Mouse (Mus musculus): ENCODE measurements at regions not wholly inside any gene's neighbourhood (a gene's known extent, or its start where the extent isn't known, plus 50 kb on each side); places are given as distances from the start of the nearest gene placed in this dataset.

DNA sequence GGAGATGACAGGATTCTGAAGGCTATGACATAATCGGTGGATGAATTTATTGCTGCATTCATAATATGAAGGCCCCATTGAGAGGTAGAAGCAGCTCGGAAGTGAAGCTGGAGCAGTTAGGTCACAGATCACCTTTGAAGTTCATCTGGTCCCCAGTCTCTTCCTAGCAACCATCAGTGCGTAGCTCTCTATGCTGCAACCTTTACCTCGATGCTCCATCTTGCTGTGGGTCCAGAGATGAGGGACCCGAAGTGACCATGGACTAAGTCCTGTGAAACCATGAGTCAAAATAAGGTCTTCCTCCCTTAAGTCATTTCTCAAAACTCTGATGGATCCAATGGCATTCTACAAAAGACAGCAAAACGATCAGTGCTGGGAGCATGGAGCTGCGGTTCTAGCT lies 196.2 kb downstream of the 3100002H09Rik start:
- dilution Hi-C loops (cut with MboI; ENCODE audit: extremely low pct_ligation_motif_present, extremely low pct_unique_long_range_greater_than_20kb, low sequenced_read_pairs), result no loop called here
- Histone ChIP-seq H3K79me2 (replicated peaks; ENCODE audit: control insufficient read depth, extremely low read depth, insufficient read depth, poor library complexity, severe bottlenecking) (no peaks in the 10 kb centered on the region), H3K4me3 (replicated peaks in 1 of 3; ENCODE audit: low read depth in 2 of 3, low read length in 2 of 3, poor library complexity in 1 of 3) (no peak overlapping the region)

GRCm38 (mm10) chr4:124409279-124409678 lies 201.3 kb downstream of the 3100002H09Rik start:
- DNase-seq (ENCODE audit: extremely low read depth), result no peak
- Histone ChIP-seq H3K9me3 (replicated peaks; ENCODE audit: low read length) (peaks cover 2% of the 10 kb centered on the region), H3K27ac (ENCODE audit: insufficient read depth, low read depth) (no peak overlapping the region), H3K36me3 (replicated peaks in 1 of 2; ENCODE audit: control insufficient read depth in 1 of 2, insufficient read depth in 1 of 2, low read length in 1 of 2) (no peaks in the 10 kb centered on the region), H3K4me1 (ENCODE audit: control insufficient read depth in 1 of 2, insufficient read depth in 2 of 2) (no peaks in the 10 kb centered on the region), H3K27me3 (replicated peaks) (peaks cover 70% of the 10 kb centered on the region), H3K79me2 (replicated peaks; ENCODE audit: control insufficient read depth, extremely low read depth, insufficient read depth, poor library complexity, severe bottlenecking) (no peaks in the 10 kb centered on the region), H3K9ac (ENCODE audit: insufficient read depth, low read depth) (no peak overlapping the region), H3K4me3 (replicated peaks in 1 of 3; ENCODE audit: low read depth in 2 of 3, low read length in 2 of 3, poor library complexity in 1 of 3) (no peak overlapping the region), H3K4me2 (ENCODE audit: insufficient read depth, low read depth, poor library complexity, severe bottlenecking) (no peak overlapping the region)
- dilution Hi-C loops (cut with MboI; ENCODE audit: extremely low pct_ligation_motif_present, extremely low pct_unique_long_range_greater_than_20kb, low sequenced_read_pairs) (no loop called here), in situ Hi-C loops (cut with MboI; ENCODE audit: low pct_ligation_motif_present, low pct_unique_long_range_greater_than_20kb, low sequenced_read_pairs) (no loop called here)
- TF ChIP-seq USF2 (conservative IDR thresholded peaks at IDR 0.05; ENCODE audit: low read depth, low read length) (no peak), RAD21 (IDR thresholded peaks at IDR 0.05; ENCODE audit: low read depth, low read length) (no peak), MEF2A (IDR thresholded peaks at IDR 0.05; ENCODE audit: borderline replicate concordance, low read depth, low read length) (no peak), POLR2A (IDR thresholded peaks at IDR 0.05; ENCODE audit: low read depth, low read length) (no peak), POLR2AphosphoS2 (IDR thresholded peaks at IDR 0.05; ENCODE audit: low read depth, low read length) (no peak), CTCF (conservative IDR thresholded peaks at IDR 0.05 in 1 of 2, IDR thresholded peaks at IDR 0.05 in 1 of 2; ENCODE audit: low read depth in 2 of 2, low read length in 2 of 2) (no peak), ZMIZ1 (IDR thresholded peaks at IDR 0.05; ENCODE audit: low read depth, low read length) (no peak), SMC3 (IDR thresholded peaks at IDR 0.05; ENCODE audit: low read depth, low read length) (no peak), CHD1 (IDR thresholded peaks at IDR 0.05; ENCODE audit: low read depth, low read length) (no peak), HCFC1 (IDR thresholded peaks at IDR 0.05; ENCODE audit: low read depth, low read length) (no peak), RCOR1 (conservative IDR thresholded peaks at IDR 0.05; ENCODE audit: low read depth, low read length) (no peak), ETS1 (conservative IDR thresholded peaks at IDR 0.05; ENCODE audit: low read depth, low read length) (no peak), TCF12 (IDR thresholded peaks at IDR 0.05; ENCODE audit: low read depth, low read length) (no peak)

More for the DNA sequence above, 196.2 kb downstream of the 3100002H09Rik start:
- no peaks in the 10 kb centered on the region for H3K4me1 ChIP-seq (ENCODE audit: control insufficient read depth in 1 of 2, insufficient read depth in 2 of 2)
- TF ChIP-seq POLR2A (IDR thresholded peaks at IDR 0.05; ENCODE audit: low read depth, low read length), result no peak
- TF ChIP-seq CHD1 (IDR thresholded peaks at IDR 0.05; ENCODE audit: low read depth, low read length), result no peak
- TF ChIP-seq JUND (conservative IDR thresholded peaks at IDR 0.05; ENCODE audit: low read depth, low read length), result no peak
- TF ChIP-seq MXI1 (IDR thresholded peaks at IDR 0.05; ENCODE audit: low read depth, low read length), result no peak
- TF ChIP-seq IRF4 (IDR thresholded peaks at IDR 0.05; ENCODE audit: low read depth, low read length), result no peak
- TF ChIP-seq CHD2 (IDR thresholded peaks at IDR 0.05; ENCODE audit: low read length), result no peak
- TF ChIP-seq JUN (IDR thresholded peaks at IDR 0.05; ENCODE audit: insufficient read depth, low read depth, low read length), result no peak
- TF ChIP-seq ZC3H11A (IDR thresholded peaks at IDR 0.05; ENCODE audit: low read depth, low read length), result no peak
- TF ChIP-seq MAZ (IDR thresholded peaks at IDR 0.05; ENCODE audit: low read depth, low read length), result no peak
- TF ChIP-seq NELFE (IDR thresholded peaks at IDR 0.05; ENCODE audit: low read depth, low read length), result no peak
- TF ChIP-seq TBP (conservative IDR thresholded peaks at IDR 0.05; ENCODE audit: low read depth, low read length), result no peak
- TF ChIP-seq USF2 (conservative IDR thresholded peaks at IDR 0.05; ENCODE audit: low read depth, low read length), result no peak
- no peak for TF ChIP-seq BHLHE40 (IDR thresholded peaks at IDR 0.05; ENCODE audit: low read depth, low read length)
- TF ChIP-seq MAFK (IDR thresholded peaks at IDR 0.05; ENCODE audit: insufficient replicate concordance, low read length), result no peak
- no peak for TF ChIP-seq ETS1 (conservative IDR thresholded peaks at IDR 0.05; ENCODE audit: low read depth, low read length)
- no peak for TF ChIP-seq MYC (IDR thresholded peaks at IDR 0.05; ENCODE audit: low read depth, low read length)
- in situ Hi-C loops (cut with MboI; ENCODE audit: low pct_ligation_motif_present, low pct_unique_long_range_greater_than_20kb, low sequenced_read_pairs), result no loop called here
- no peaks in the 10 kb centered on the region for H3K36me3 ChIP-seq (replicated peaks in 1 of 2; ENCODE audit: control insufficient read depth in 1 of 2, insufficient read depth in 1 of 2, low read length in 1 of 2)
- no peak overlapping the region for H3K4me2 ChIP-seq (ENCODE audit: insufficient read depth, low read depth, poor library complexity, severe bottlenecking)
- H3K9me3 ChIP-seq (replicated peaks; ENCODE audit: low read length), result no peaks in the 10 kb centered on the region
- no peak overlapping the region for H3K9ac ChIP-seq (ENCODE audit: insufficient read depth, low read depth)
- peaks cover 61% of the 10 kb centered on the region for H3K27me3 ChIP-seq (replicated peaks)
- no peak for DNase-seq (ENCODE audit: extremely low read depth)
- no peak overlapping the region for H3K27ac ChIP-seq (ENCODE audit: insufficient read depth, low read depth)

All from CH12.LX (cell line).